Mouse (Mus musculus) olfactory bulb, adult 2 months (tissue): Measurements from ENCODE around the gene Tmem260. TPM values are rescaled to one million over a fixed set of nuclear protein-coding genes. Genes with fewer than 3 reads are reported as not detected.

ENCODE experiments used
- H3K27ac ChIP-seq: fragments of 200-500 bp; 2 replicates; pipeline ENCODE4 v1.5.1; 2012; ENCODE audit warnings: low read depth, low read length; ENCODE audit not compliant: insufficient read depth
- H3K4me1 ChIP-seq: fragments of 200-500 bp; 2 replicates; pipeline ENCODE4 v1.6.1; 2012; ENCODE audit warnings: low read length; ENCODE audit not compliant: control insufficient read depth, insufficient read depth
- H3K4me3 ChIP-seq: fragments of 200-500 bp; 2 replicates; pipeline ENCODE4 v1.5.1; 2012; ENCODE audit warnings: mild to moderate bottlenecking, low read depth, low read length, moderate library complexity; ENCODE audit not compliant: insufficient read depth
- CTCF ChIP-seq: fragments of 200-500 bp; IDR thresholded peaks from 2 replicates; pipeline ENCODE4 v1.5.1; 2012; ENCODE audit warnings: low read depth, mild to moderate bottlenecking, low read length, moderate library complexity; ENCODE audit not compliant: insufficient read depth
- POLR2A ChIP-seq: fragments of 200-500 bp; IDR thresholded peaks from 2 replicates; pipeline ENCODE4 v1.6.1; 2012; ENCODE audit warnings: mild to moderate bottlenecking, low read depth, low read length, moderate library complexity; ENCODE audit not compliant: insufficient read depth
- WGBS: fragments of 180-500 bp; shearing (Covaris S2); methylation state at CpG from one replicate; pipeline ENCODE4 v1.1.7; 2018; 5-methylcytosine and 5-hydroxymethylcytosine counted together
- polyA plus RNA-seq: library from polyadenylated mRNA; stranded (reverse); fragments of >200 nt; gene quantifications from 2 replicates; pipeline ENCODE4 v1.2.4, GENCODE M21; 2012; ENCODE audit warnings: low replicate concordance; ENCODE audit not compliant: missing spikeins, insufficient read depth, insufficient read length

Gene Tmem260
- polyA plus RNA-seq, 1 experiment = not detected

DNA sequence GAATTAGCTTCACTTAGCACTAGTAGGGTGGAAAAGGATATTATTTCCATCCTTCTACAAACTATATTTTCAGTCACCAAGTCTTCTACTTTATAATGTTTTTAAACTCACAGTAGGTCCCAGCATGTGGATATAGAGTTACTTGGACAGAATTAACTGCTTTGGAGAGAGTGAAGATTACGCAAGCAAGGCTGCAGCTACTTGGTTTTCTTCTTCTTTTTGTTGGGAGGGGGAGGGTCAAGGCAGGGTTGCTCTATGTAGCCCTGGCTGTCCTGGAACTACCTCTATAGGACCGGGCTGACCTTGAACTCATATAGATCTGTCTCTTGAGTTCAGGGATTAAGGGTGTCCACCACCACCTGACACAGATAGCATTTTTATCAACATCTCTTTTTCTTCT is 13.9 kb upstream of the Tmem260 start:
- no peak overlapping the region for H3K4me3 ChIP-seq
- H3K4me1 ChIP-seq = no peaks in the 10 kb centered on the region
- H3K27ac ChIP-seq = no peak overlapping the region
- TF ChIP-seq CTCF (no peak), POLR2A (no peak)
- 98% methylated on average over 2 of the region's 2 CpGs for WGBS

DNA sequence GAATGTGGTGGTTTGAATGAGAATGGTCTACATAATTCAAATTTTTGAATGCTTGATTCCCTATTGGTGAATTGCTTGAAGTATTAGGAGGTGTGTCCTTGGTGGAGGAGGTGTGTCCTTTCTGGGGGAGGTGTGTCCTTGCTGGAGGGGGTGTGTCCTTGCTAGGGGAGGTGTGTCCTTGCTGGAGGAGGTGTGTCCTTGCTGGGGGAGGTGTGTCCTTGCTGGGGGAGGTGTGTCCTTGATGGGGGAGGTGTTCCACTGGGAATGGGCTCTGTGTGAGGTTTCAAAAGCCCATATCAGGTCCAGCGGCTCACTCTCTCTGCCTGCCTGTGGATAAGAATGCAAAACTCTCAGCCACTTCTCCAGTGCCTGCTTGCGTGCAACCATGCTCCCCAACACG is 2.1 kb upstream of the Tmem260 start:
- WGBS = 60% methylated on average over 3 of the region's 3 CpGs
- Histone ChIP-seq H3K27ac (no peak overlapping the region), H3K4me1 (no peaks in the 10 kb centered on the region), H3K4me3 (no peak overlapping the region)
- TF ChIP-seq CTCF (no peak), POLR2A (no peak)

DNA sequence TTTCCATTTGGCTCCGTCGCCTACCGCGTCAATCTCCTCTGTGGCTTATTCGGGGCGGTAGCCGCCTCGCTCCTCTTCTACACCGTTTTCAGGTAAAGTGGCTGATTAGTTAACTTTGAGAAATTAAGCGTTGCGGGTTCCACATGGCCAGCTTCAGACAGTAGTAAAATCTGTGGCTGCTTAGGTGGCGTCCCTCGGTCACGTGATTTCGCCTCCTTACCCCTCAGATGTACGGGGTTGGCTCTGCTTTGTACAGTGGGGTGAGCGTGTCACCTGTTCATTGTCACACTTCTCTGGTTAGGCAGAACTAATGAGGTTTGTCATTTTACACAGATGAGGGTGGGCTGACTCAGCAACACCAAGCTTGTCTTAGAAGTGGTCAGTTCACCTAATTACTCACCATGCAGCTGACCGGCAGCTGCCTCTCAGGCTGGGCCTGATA is 6.1 kb downstream of the Tmem260 start:
- WGBS = 91% methylated on average over 18 of the region's 18 CpGs
- Histone ChIP-seq H3K4me1 (no peaks in the 10 kb centered on the region), H3K27ac (no peak overlapping the region), H3K4me3 (no peak overlapping the region)
- no peak for TF ChIP-seq CTCF
- TF ChIP-seq POLR2A = no peak

DNA sequence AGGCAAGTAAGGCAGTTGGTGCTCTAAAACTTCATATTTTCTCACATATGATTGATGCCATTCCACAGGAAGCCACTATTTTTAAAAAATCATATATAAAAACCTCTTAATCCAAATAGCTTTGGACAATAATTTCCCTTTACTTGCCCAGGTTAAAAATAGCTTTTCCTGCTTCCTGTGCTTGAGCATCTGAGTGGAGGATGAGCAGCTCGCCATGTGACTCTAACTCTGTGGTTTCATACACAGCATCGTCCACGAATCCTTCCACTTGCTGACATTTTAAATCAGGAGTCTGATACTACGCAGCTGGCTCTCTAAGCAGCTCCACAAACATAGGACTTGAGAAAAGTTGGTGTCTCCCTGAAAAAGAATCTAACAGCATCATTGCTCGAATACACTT is 7.5 kb downstream of the Tmem260 start:
- Histone ChIP-seq H3K4me1 (no peaks in the 10 kb centered on the region), H3K27ac (no peak overlapping the region), H3K4me3 (no peak overlapping the region)
- no peak for TF ChIP-seq CTCF
- TF ChIP-seq POLR2A = no peak
- WGBS = 54% methylated on average over 5 of the region's 5 CpGs

DNA sequence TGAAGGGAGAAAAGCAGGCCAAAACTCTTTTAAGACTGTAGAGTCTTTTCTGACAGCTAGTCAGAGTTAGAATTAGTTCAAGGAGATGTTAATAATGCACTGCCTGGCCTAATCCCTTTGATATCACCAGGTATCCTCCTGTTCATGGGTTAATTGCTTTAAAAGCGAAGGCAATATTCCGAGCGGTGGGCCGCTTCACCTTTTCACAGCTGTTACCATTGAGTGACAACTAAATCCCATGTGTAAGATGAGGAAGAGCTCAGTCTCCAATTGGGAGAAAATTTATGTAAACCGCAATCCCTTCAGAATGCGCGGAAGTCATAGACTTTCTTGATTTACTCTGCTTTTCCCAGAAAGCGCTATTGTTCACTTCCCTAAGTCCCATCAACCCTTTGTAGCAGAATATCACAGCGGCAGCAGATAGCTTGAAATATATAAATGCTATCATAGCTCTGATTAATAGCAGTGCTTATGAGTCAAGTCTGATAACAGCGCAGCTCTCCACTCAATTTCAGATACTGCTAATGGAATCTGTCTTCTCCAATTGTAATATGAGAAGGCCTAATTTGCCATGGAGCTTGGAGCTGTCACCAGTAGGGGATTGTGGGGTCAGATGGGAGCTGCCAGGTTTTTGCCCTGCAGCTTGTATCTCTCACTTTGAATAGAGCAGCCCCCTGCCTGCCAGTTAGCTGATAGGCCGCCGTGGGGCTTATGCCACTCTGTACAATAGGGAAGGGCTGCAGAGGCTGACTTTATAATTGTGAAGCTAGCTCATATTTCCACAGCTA is 10.6 kb downstream of the Tmem260 start:
- Histone ChIP-seq H3K4me1 (no peaks in the 10 kb centered on the region), H3K27ac (no peak overlapping the region), H3K4me3 (no peak overlapping the region)
- TF ChIP-seq CTCF (no peak), POLR2A (no peak)
- 92% methylated on average over 12 of the region's 12 CpGs for WGBS

DNA sequence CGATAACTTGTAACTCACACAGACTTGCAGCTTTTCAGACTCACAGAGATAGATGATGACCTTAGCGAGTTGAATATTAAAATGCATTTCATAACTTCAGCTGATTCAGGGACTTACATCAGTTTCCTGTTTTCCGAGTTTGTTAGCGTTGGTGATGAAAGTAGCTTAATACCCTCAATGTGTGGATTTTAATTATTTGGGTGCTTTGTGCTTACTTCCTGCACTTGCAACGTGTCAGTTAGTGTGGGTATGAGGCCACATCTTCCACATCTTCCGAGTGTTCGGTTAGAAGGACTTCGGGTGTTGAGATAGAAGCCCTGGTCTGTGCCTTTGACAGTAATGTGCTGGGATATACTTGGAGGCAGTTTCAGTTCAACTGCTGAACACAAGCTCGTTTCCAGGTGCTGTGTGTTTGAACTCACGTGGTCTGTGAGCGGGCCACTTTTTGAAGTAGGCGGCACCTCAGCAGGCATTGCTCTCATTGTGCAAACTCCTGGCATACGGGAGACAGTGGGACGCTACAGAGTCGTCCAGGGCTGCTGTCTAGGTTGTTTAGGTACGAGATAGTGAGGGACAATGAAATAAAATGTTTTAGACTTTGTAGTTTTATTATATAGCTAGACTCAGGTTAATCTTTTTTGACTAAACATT is 11.5 kb downstream of the Tmem260 start:
- Histone ChIP-seq H3K4me1 (no peaks in the 10 kb centered on the region), H3K4me3 (no peak overlapping the region), H3K27ac (no peak overlapping the region)
- 94% methylated on average over 16 of the region's 16 CpGs for WGBS
- TF ChIP-seq CTCF = no peak
- no peak for TF ChIP-seq POLR2A

DNA sequence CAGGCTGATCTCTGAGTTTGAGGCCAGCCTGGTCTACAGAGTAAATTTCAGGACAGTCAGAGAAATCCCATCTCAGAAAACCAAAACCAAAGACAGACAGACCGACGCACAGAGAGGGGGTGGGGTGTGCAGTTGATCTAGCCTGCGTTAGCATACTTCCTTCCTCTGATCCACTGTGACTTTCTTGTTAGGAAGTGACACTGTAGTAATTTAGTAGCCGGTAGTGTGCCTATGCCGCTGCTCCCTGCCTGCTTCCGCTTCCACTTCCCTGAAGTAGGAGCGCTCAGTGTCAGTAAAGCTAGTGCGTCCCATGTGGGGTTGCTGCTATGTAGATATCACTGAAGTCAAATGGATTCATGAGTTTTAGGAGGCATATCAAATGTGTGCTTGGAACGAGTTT is 13.0 kb downstream of the Tmem260 start:
- TF ChIP-seq CTCF = no peak
- TF ChIP-seq POLR2A = no peak
- no peak overlapping the region for H3K27ac ChIP-seq
- WGBS = 94% methylated on average over 9 of the region's 9 CpGs
- no peaks in the 10 kb centered on the region for H3K4me1 ChIP-seq
- no peak overlapping the region for H3K4me3 ChIP-seq

DNA sequence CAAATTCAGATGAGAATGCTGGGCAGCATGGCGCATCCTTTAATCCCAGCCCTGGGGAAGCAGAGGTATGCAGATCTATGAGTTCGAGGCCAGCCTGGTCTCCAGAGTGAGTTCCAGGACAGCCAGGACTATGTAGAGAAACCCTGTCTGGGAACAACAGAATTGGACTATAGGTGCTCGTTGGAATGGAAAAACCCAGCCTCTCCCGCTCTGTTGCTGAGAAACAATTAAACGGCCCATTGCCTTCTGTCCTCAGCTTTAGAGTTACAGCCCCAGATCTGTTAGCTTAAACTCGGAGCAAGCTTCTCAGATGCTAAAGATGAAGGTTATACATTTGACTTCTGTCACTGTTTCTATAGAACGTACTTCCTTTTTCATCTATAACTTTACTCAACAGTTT is 22.4 kb downstream of the Tmem260 start:
- H3K27ac ChIP-seq = no peak overlapping the region
- 74% methylated on average over 7 of the region's 7 CpGs for WGBS
- no peaks in the 10 kb centered on the region for H3K4me1 ChIP-seq
- TF ChIP-seq CTCF (no peak), POLR2A (no peak)
- H3K4me3 ChIP-seq = no peak overlapping the region

DNA sequence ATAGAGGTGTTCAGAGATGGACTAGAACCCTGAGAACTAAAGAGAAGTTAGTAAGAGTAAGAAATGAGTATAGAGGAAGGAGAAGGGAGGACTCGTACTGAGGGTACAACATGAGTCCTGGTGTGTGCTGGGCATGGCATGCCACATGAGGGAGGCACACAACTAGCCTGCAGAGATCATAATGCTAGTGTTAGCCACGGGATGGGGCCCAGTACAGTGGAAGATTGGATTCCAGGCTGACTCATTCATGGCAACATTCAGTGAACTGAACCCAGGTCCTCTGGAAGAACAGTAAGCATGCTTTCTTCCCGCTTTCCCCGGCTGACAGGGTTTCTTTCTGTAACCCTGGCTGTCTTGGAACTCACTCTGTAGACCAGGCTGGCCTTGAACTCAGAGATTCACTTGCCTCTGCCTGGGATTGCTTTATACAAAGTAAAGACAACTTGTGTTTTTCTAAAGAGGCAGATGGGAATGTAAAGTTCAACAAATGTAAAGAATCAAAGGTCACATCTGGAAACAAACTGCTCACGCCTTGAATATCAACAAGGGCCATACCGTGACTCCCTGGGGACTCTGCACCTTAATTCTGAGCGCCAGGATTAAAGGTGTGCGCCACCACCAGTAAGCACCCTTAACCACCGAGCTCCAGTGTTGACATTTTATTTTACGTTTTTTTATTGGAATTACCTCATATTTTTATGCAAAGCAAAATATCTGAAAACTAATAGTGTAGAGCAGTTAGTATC is 25.0 kb downstream of the Tmem260 start:
- 97% methylated on average over 10 of the region's 10 CpGs for WGBS
- H3K27ac ChIP-seq = no peak overlapping the region
- no peak for TF ChIP-seq CTCF
- TF ChIP-seq POLR2A = no peak
- no peak overlapping the region for H3K4me3 ChIP-seq
- no peaks in the 10 kb centered on the region for H3K4me1 ChIP-seq
